Comparison of ENCODE assay signal across 8 mouse cellular contexts in the genomic region with DNA sequence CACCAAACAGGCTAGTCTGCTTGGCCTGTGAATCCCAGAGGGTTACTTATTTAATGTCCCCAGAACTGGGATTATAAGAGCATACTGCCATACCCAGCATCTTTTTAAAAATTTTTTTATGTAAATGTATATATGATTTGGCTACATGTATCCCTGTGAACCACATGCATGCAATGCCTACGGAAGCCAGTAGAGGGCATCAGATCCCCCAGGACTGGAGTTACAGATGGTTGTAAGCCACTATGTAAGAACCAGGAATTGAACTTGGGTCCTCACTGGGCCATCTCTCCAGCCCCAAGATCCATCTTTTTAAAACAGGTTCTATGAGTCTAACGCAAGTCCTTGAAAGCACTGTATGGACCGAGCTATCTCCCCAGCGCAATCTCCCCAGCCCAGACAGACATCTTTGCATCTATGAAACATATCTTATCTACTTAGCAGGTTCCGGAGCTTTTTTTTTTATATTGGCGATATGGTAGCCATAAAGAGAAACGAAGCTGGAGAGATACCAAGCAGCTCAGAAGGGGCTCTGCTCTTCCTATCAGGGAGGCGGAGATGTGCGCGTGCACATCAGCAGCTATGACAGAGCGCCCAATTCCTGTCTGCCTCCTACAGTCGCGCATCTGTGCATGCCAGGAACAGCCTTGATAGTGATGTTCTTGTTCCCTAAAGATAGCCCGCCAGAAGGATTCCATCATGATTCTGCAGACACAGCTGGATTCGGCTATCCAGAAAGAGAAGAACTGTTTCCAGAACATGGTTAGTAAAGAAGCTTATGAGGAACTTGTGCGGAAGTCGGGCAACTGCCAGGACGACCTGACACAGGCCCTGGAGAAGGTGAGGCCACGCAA. TPM values are rescaled to one million over a fixed set of nuclear protein-coding genes. Genes with fewer than 3 reads are reported as not detected.
DNase-seq lines count a peak whose midpoint lies in the region; TF ChIP-seq lines count a peak whose summit lies in the region.
"Had no signal": no experiment of that assay in that cellular context is flagged by ENCODE, and none has a peak within 500 bp of the region (broad histone marks: within the 10 kb centered on the region; RNA-seq: fewer than 3 reads in every experiment).

No protein-coding gene starts in this region.

- peak; percentile 45 for DNase-seq in layer of hippocampus, adult 11-12 months (ENCODE audit: low spot score)
- DNase-seq in layer of hippocampus, postnatal 36 days = no peak
- DNase-seq in CH12.LX (ENCODE audit: extremely low read depth) (peak; percentile 65), MEL (ENCODE audit: low read depth, low spot score) (peak; percentile 93)
- DNase-seq in embryonic facial prominence, embryonic 10.5 days (ENCODE audit: low spot score) = peak; percentile 60
- peak; percentile 14 to 24 for DNase-seq in lung, adult 18-20 months
- DNase-seq in thymus, postnatal 0 days (ENCODE audit: low spot score) = peak; percentile 63

- in situ Hi-C loops in CH12.LX (cut with MboI; ENCODE audit: low pct_ligation_motif_present, low pct_unique_long_range_greater_than_20kb, low sequenced_read_pairs) = no loop called here

- no peak overlapping the region for H3K9ac ChIP-seq in CH12.LX (ENCODE audit: insufficient read depth, low read depth)
- peak overlapping the region; percentile 11 for H3K9ac ChIP-seq in MEL (ENCODE audit: control insufficient read depth, low read depth, low read length, poor library complexity, severe bottlenecking)
- H3K9ac ChIP-seq: midbrain, embryonic 12.5 days had no signal

- H3K36me3 ChIP-seq in CH12.LX (replicated peaks in 1 of 2; ENCODE audit: control insufficient read depth in 1 of 2, insufficient read depth in 1 of 2, low read length in 1 of 2) = no peaks in the 10 kb centered on the region
- H3K36me3 ChIP-seq in MEL (ENCODE audit: control insufficient read depth in 1 of 2, insufficient read depth in 2 of 2, low read length in 2 of 2) = peaks cover 0 to 10% of the 10 kb centered on the region in 2 experiments; a peak in 2 of 4 replicates
- H3K36me3 ChIP-seq in embryonic facial prominence, embryonic 10.5 days (replicated peaks) = no peaks in the 10 kb centered on the region
- H3K36me3 ChIP-seq: midbrain, embryonic 12.5 days had no signal

- H3K4me1 ChIP-seq in CH12.LX (ENCODE audit: control insufficient read depth in 1 of 2, insufficient read depth in 2 of 2) (0 out of 4 replicates have a peak, but pooled peaks cover 0 to 3% of the 10 kb centered on the region in 2 experiments), MEL (ENCODE audit: control insufficient read depth in 1 of 2, insufficient read depth in 2 of 2, low read length in 2 of 2) (peaks cover 5 to 19% of the 10 kb centered on the region in 2 experiments; a peak in 3 of 4 replicates)
- peaks cover 19% of the 10 kb centered on the region for H3K4me1 ChIP-seq in embryonic facial prominence, embryonic 10.5 days

- H3K27ac ChIP-seq in CH12.LX (ENCODE audit: insufficient read depth, low read depth) = no peak overlapping the region
- H3K27ac ChIP-seq in MEL (ENCODE audit: control insufficient read depth, low read depth, low read length) = peak overlapping the region; percentile 30; the same call in 1 of the 2 replicates
- no peak overlapping the region for H3K27ac ChIP-seq in embryonic facial prominence, embryonic 10.5 days (replicated peaks)

- no peak overlapping the region for H3K4me3 ChIP-seq in CH12.LX (replicated peaks in 1 of 3; ENCODE audit: low read depth in 2 of 3, low read length in 2 of 3, poor library complexity in 1 of 3)
- peak overlapping the region; percentile 47 to 55 for H3K4me3 ChIP-seq in MEL (ENCODE audit: control insufficient read depth in 1 of 2, insufficient read depth in 1 of 2, low read depth in 2 of 2, low read length in 2 of 2)
- no peak overlapping the region for H3K4me3 ChIP-seq in embryonic facial prominence, embryonic 10.5 days
- H3K4me3 ChIP-seq: midbrain, embryonic 12.5 days had no signal

- no peak for TF ChIP-seq POLR2A in CH12.LX (IDR thresholded peaks at IDR 0.05; ENCODE audit: low read depth, low read length)
- no peak for TF ChIP-seq POLR2A in MEL (IDR thresholded peaks at IDR 0.05; ENCODE audit: control insufficient read depth in 1 of 2, insufficient read depth in 1 of 2, low read depth in 1 of 2, low read length in 2 of 2, poor library complexity in 1 of 2)

- H3K9me3 ChIP-seq in CH12.LX (replicated peaks; ENCODE audit: low read length) = no peaks in the 10 kb centered on the region
- no peaks in the 10 kb centered on the region for H3K9me3 ChIP-seq in MEL (replicated peaks; ENCODE audit: insufficient read depth, low read length)
- no peaks in the 10 kb centered on the region for H3K9me3 ChIP-seq in embryonic facial prominence, embryonic 10.5 days
- H3K9me3 ChIP-seq: midbrain, embryonic 12.5 days had no signal

- no peak overlapping the region for H3K4me2 ChIP-seq in CH12.LX (ENCODE audit: insufficient read depth, low read depth, poor library complexity, severe bottlenecking)
- H3K4me2 ChIP-seq: midbrain, embryonic 12.5 days had no signal

- dilution Hi-C loops in CH12.LX (cut with MboI; ENCODE audit: extremely low pct_ligation_motif_present, extremely low pct_unique_long_range_greater_than_20kb, low sequenced_read_pairs) = no loop called here

- no peaks in the 10 kb centered on the region for H3K27me3 ChIP-seq in CH12.LX (replicated peaks)
- H3K27me3 ChIP-seq in MEL (ENCODE audit: control insufficient read depth in 1 of 2, insufficient read depth in 2 of 2, low read length in 2 of 2) = no peaks in the 10 kb centered on the region
- no peaks in the 10 kb centered on the region for H3K27me3 ChIP-seq in embryonic facial prominence, embryonic 10.5 days (replicated peaks; ENCODE audit: low read depth, poor library complexity, severe bottlenecking)

- TF ChIP-seq EP300 in CH12.LX (IDR thresholded peaks at IDR 0.05; ENCODE audit: low read length) = no peak
- TF ChIP-seq EP300 in MEL (IDR thresholded peaks at IDR 0.05; ENCODE audit: low read depth in 1 of 2, low read length in 2 of 2) = peak in 1 of 2 experiments; percentile 63; a peak in 1 of 4 replicates

- WGBS in embryonic facial prominence, embryonic 10.5 days = 88% methylated on average over 19 of the region's 19 CpGs

- TF ChIP-seq RAD21 in CH12.LX (IDR thresholded peaks at IDR 0.05; ENCODE audit: low read depth, low read length) (peak; percentile 44), MEL (IDR thresholded peaks at IDR 0.05; ENCODE audit: low read depth, low read length) (peak; percentile 41)

- H3K79me2 ChIP-seq in CH12.LX (replicated peaks; ENCODE audit: control insufficient read depth, extremely low read depth, insufficient read depth, poor library complexity, severe bottlenecking) = no peaks in the 10 kb centered on the region
- no peaks in the 10 kb centered on the region for H3K79me2 ChIP-seq in MEL (ENCODE audit: control insufficient read depth, insufficient read depth, low read length, poor library complexity)

- TF ChIP-seq CTCF in CH12.LX (conservative IDR thresholded peaks at IDR 0.05 in 1 of 2, IDR thresholded peaks at IDR 0.05 in 1 of 2; ENCODE audit: low read depth in 2 of 2, low read length in 2 of 2) (peak; percentile 73 to 91), MEL (IDR thresholded peaks at IDR 0.05 in 2 of 3, conservative IDR thresholded peaks at IDR 0.05 in 1 of 3; ENCODE audit: control insufficient read depth in 1 of 3, insufficient read depth in 1 of 3, low read depth in 2 of 3, low read length in 3 of 3, poor library complexity in 1 of 3, severe bottlenecking in 1 of 3) (peak; percentile 68 to 94 (median 79))

RNA-seq across cellular contexts. Expression of gene Dhx38, which starts 30.3 kb away (rescaled TPM):
- total RNA-seq in layer of hippocampus, postnatal 36 days (2021) = 10 to 100 TPM; 24.8 to 27.4 TPM
- 41.7 and 49.1 TPM in 2 replicates for total RNA-seq in CH12.LX (2012; rRNA removed)
- total RNA-seq in CH12.LX (2014; rRNA removed) = 19.7 and 20.8 TPM in 2 replicates
- polyA plus RNA-seq in CH12.LX (2012; ENCODE audit: insufficient read length, low read depth) = 51.0 and 56.0 TPM in 2 replicates
- 50.6 and 54.6 TPM in 2 replicates for total RNA-seq in MEL (2012; rRNA removed)
- polyA plus RNA-seq in MEL (2012; ENCODE audit: insufficient read depth in 1 of 2, insufficient read length in 2 of 2, low read depth in 1 of 2, low replicate concordance in 2 of 2, missing spikeins in 1 of 2) = 10 to 100 TPM; 43.3 to 72.1 TPM
- 40.2 and 41.7 TPM in 2 replicates for polyA plus RNA-seq in embryonic facial prominence, embryonic 10.5 days (2016; fragmentation: Nextera tagmentation; extraction: Ambion mirVana)
- 18.7 and 18.8 TPM in 2 replicates for polyA plus RNA-seq in thymus, postnatal 0 days (2015; fragmentation: Nextera tagmentation; extraction: Ambion mirVana)

RNA-seq across cellular contexts. Expression of gene Txnl4b, which starts 30.3 kb away (rescaled TPM):
- total RNA-seq in layer of hippocampus, postnatal 36 days (2021) = 10 to 100 TPM; 12.9 to 15.3 TPM
- total RNA-seq in CH12.LX (2012; rRNA removed) (13.4 and 13.5 TPM in 2 replicates), CH12.LX (2014; rRNA removed) (17.0 and 17.8 TPM in 2 replicates), MEL (2012; rRNA removed) (7.7 and 8.4 TPM in 2 replicates)
- polyA plus RNA-seq in CH12.LX (2012; ENCODE audit: insufficient read length, low read depth) (12.4 and 13.6 TPM in 2 replicates), MEL (2012; ENCODE audit: insufficient read depth in 1 of 2, insufficient read length in 2 of 2, low read depth in 1 of 2, low replicate concordance in 2 of 2, missing spikeins in 1 of 2) (1 to 10 TPM in 1 of 2 experiments, not detected in 1; 9.5 TPM)
- polyA plus RNA-seq in embryonic facial prominence, embryonic 10.5 days (2016; fragmentation: Nextera tagmentation; extraction: Ambion mirVana) = 28.3 and 29.2 TPM in 2 replicates
- 30.6 and 32.9 TPM in 2 replicates for polyA plus RNA-seq in thymus, postnatal 0 days (2015; fragmentation: Nextera tagmentation; extraction: Ambion mirVana)

RNA-seq across cellular contexts. Expression of gene Pmfbp1, which starts 41.5 kb away (rescaled TPM):
- total RNA-seq in layer of hippocampus, postnatal 36 days (2021) = under 1 TPM in 1 of 2 experiments, not detected in 1; 0.10 TPM
- total RNA-seq in CH12.LX (2012; rRNA removed) = 0.04 TPM in 1 of 2 replicates, not detected in the other
- total RNA-seq in CH12.LX (2014; rRNA removed) = 0.07 TPM in 1 of 2 replicates, not detected in the other
- polyA plus RNA-seq in CH12.LX (2012; ENCODE audit: insufficient read length, low read depth) = 0.07 and 0.11 TPM in 2 replicates
- total RNA-seq in MEL (2012; rRNA removed) = 0.23 and 0.39 TPM in 2 replicates
- under 1 TPM in 1 of 2 experiments, not detected in 1; 0.40 TPM for polyA plus RNA-seq in MEL (2012; ENCODE audit: insufficient read depth in 1 of 2, insufficient read length in 2 of 2, low read depth in 1 of 2, low replicate concordance in 2 of 2, missing spikeins in 1 of 2)
- 0.16 and 0.19 TPM in 2 replicates for polyA plus RNA-seq in embryonic facial prominence, embryonic 10.5 days (2016; fragmentation: Nextera tagmentation; extraction: Ambion mirVana)
- not detected in 2 replicates for polyA plus RNA-seq in thymus, postnatal 0 days (2015; fragmentation: Nextera tagmentation; extraction: Ambion mirVana)

RNA-seq across cellular contexts. Expression of gene Hp, which starts 43.6 kb away (rescaled TPM):
- not detected for total RNA-seq in layer of hippocampus, postnatal 36 days (2021)
- not detected in 2 replicates for total RNA-seq in CH12.LX (2012; rRNA removed)
- not detected in 2 replicates for total RNA-seq in CH12.LX (2014; rRNA removed)
- not detected in 2 replicates for polyA plus RNA-seq in CH12.LX (2012; ENCODE audit: insufficient read length, low read depth)
- total RNA-seq in MEL (2012; rRNA removed) = 0.19 TPM in 1 of 2 replicates, not detected in the other
- polyA plus RNA-seq in MEL (2012; ENCODE audit: insufficient read depth in 1 of 2, insufficient read length in 2 of 2, low read depth in 1 of 2, low replicate concordance in 2 of 2, missing spikeins in 1 of 2) = under 1 TPM in 1 of 2 experiments, not detected in 1; 0.08 TPM
- 0.94 and 1.1 TPM in 2 replicates for polyA plus RNA-seq in embryonic facial prominence, embryonic 10.5 days (2016; fragmentation: Nextera tagmentation; extraction: Ambion mirVana)
- polyA plus RNA-seq in thymus, postnatal 0 days (2015; fragmentation: Nextera tagmentation; extraction: Ambion mirVana) = 2.2 and 2.7 TPM in 2 replicates

Comparison
In these comparisons a context has a peak if more than half of its experiments do, and no peak if none do; other contexts are left out.
1. DNase-seq: peak in layer of hippocampus, adult 11-12 months (single experiment), CH12.LX (single experiment), MEL (single experiment), embryonic facial prominence, embryonic 10.5 days (single experiment), lung, adult 18-20 months (2 of 2) and thymus, postnatal 0 days (single experiment); none in layer of hippocampus, postnatal 36 days (0 of 2).
2. H3K4me3 ChIP-seq: peak in MEL (2 of 2); none in CH12.LX (0 of 3) and embryonic facial prominence, embryonic 10.5 days (single experiment).